Mouse (Mus musculus) mouse embryonic stem cell (cell line): ENCODE results near the gene Atp5e.

Experiments used
- in situ Hi-C, 2 experiments: fragments of 300-500 bp; cut with MboI; formaldehyde crosslinking; loops; 1 replicate in 1 of 2; 3 replicates in 1 of 2; pipeline ENCODE4 v1.14.3; 2019 to 2020; ENCODE audit warnings: low sequenced_read_pairs in 2 of 2, low pct_unique_long_range_greater_than_20kb in 1 of 2, mixed read lengths in 1 of 2; ENCODE audit not compliant: unreplicated experiment in 1 of 2

The Atp5e gene

GRCm38 (mm10) chr2:174453681-174454080 is 10.2 kb downstream of the Atp5e start:
- in situ Hi-C loops, result no loop called here

- in situ Hi-C loops, result no loop called here
Measured at GRCm38 (mm10) chr2:174450353-174450752, 13.6 kb downstream of the Atp5e start, which contains the start of gene Tubb1. Gene Tubb1 (plus strand): TSS chr2:174450695.

GRCm38 (mm10) chr2:174448405-174448804 is 15.5 kb downstream of the Atp5e start:
- in situ Hi-C loops, result no loop called here

GRCm38 (mm10) chr2:174446905-174447304 is 17.0 kb downstream of the Atp5e start:
- in situ Hi-C loops, result no loop called here

GRCm38 (mm10) chr2:174446492-174446891 is 17.4 kb downstream of the Atp5e start:
- in situ Hi-C loops, result no loop called here

GRCm38 (mm10) chr2:174445018-174445417 is 18.9 kb downstream of the Atp5e start:
- in situ Hi-C loops, result no loop called here

GRCm38 (mm10) chr2:174444359-174444758 is 19.5 kb downstream of the Atp5e start:
- in situ Hi-C loops, result no loop called here

- in situ Hi-C loops, result no loop called here
Measured at GRCm38 (mm10) chr2:174443046-174443445, 20.9 kb downstream of the Atp5e start.

- in situ Hi-C loops, result no loop called here
Measured at GRCm38 (mm10) chr2:174442460-174442859, 21.4 kb downstream of the Atp5e start.

- in situ Hi-C loops, result no loop called here
Measured at GRCm38 (mm10) chr2:174441898-174442297, 22.0 kb downstream of the Atp5e start.

- in situ Hi-C loops, result no loop called here
Measured at GRCm38 (mm10) chr2:174439961-174440360, 23.9 kb downstream of the Atp5e start.

- in situ Hi-C loops, result no loop called here
Measured at GRCm38 (mm10) chr2:174439450-174439838, 24.5 kb downstream of the Atp5e start.

GRCm38 (mm10) chr2:174438737-174439449 is 25.0 kb downstream of the Atp5e start, which contains the start of gene Ctsz:
Gene Ctsz (minus strand): TSS chr2:174439039.
- in situ Hi-C loops, result no loop called here

- in situ Hi-C loops, result no loop called here
Measured at GRCm38 (mm10) chr2:174438181-174438580, 25.7 kb downstream of the Atp5e start.

- in situ Hi-C loops, result no loop called here
Measured at GRCm38 (mm10) chr2:174437697-174437982, 26.3 kb downstream of the Atp5e start.

GRCm38 (mm10) chr2:174436916-174437696 is 26.8 kb downstream of the Atp5e start:
- in situ Hi-C loops, result no loop called here

GRCm38 (mm10) chr2:174436076-174436701 is 27.7 kb downstream of the Atp5e start:
- in situ Hi-C loops, result no loop called here

- in situ Hi-C loops, result no loop called here
Measured at GRCm38 (mm10) chr2:174434943-174435342, 29.0 kb downstream of the Atp5e start.

- in situ Hi-C loops, result no loop called here
Measured at GRCm38 (mm10) chr2:174428996-174429591, 34.8 kb downstream of the Atp5e start.
